Mouse (Mus musculus) right cerebral cortex, postnatal 4 days (tissue): ENCODE data around the gene Ninj2.

Experiments used
- DNase-seq: peaks from one replicate; pipeline ENCODE4 v3.0.0-alpha.2; 2022

Ninj2 gene

GRCm38 (mm10) chr6:120179756-120180206 is 86.6 kb downstream of the Ninj2 start:
- DNase-seq: no peak

GRCm38 (mm10) chr6:120180492-120180891 is 87.3 kb downstream of the Ninj2 start:
- no peak for DNase-seq

- no peak for DNase-seq
Observed at GRCm38 (mm10) chr6:120182160-120182559, 89.0 kb downstream of the Ninj2 start.

GRCm38 (mm10) chr6:120183771-120184170 is 90.6 kb downstream of the Ninj2 start:
- no peak for DNase-seq

- DNase-seq: no peak
Observed at GRCm38 (mm10) chr6:120185012-120185730, 92.0 kb downstream of the Ninj2 start.

GRCm38 (mm10) chr6:120185756-120186155 is 92.6 kb downstream of the Ninj2 start:
- no peak for DNase-seq

- DNase-seq: no peak
Observed at GRCm38 (mm10) chr6:120186594-120186993, 93.4 kb downstream of the Ninj2 start.

GRCm38 (mm10) chr6:120187587-120188176 is 94.5 kb downstream of the Ninj2 start:
- no peak for DNase-seq

GRCm38 (mm10) chr6:120188376-120189235 is 95.5 kb downstream of the Ninj2 start:
- no peak for DNase-seq

GRCm38 (mm10) chr6:120189287-120189686 is 96.1 kb downstream of the Ninj2 start:
- no peak for DNase-seq

GRCm38 (mm10) chr6:120190365-120190764 is 97.2 kb downstream of the Ninj2 start:
- no peak for DNase-seq

- DNase-seq: no peak
Observed at GRCm38 (mm10) chr6:120190912-120191311, 97.8 kb downstream of the Ninj2 start.

GRCm38 (mm10) chr6:120191396-120192170 is 98.4 kb downstream of the Ninj2 start:
- no peak for DNase-seq

- no peak for DNase-seq
Observed at GRCm38 (mm10) chr6:120192211-120192870, 99.2 kb downstream of the Ninj2 start.

- peak; percentile 75 for DNase-seq
Observed at GRCm38 (mm10) chr6:120193174-120193573, 100.0 kb downstream of the Ninj2 start.

- DNase-seq: no peak
Observed at GRCm38 (mm10) chr6:120193793-120194192, 100.6 kb downstream of the Ninj2 start.

GRCm38 (mm10) chr6:120194305-120194704 is 101.2 kb downstream of the Ninj2 start:
- DNase-seq: no peak

- no peak for DNase-seq
Observed at GRCm38 (mm10) chr6:120194963-120195362, 101.8 kb downstream of the Ninj2 start.

- no peak for DNase-seq
Observed at GRCm38 (mm10) chr6:120196837-120197236, 103.7 kb downstream of the Ninj2 start.

GRCm38 (mm10) chr6:120197964-120198363 is 104.8 kb downstream of the Ninj2 start:
- peak; percentile 74 for DNase-seq

- no peak for DNase-seq
Observed at GRCm38 (mm10) chr6:120199638-120200394, 106.7 kb downstream of the Ninj2 start.
